Mouse (Mus musculus): ENCODE results near the gene Nox3.
A peak's percentile ranks its signal among the peaks of the same experiment; 100 is the strongest.

The Nox3 gene

GRCm38 (mm10) chr17:3696161-3696560, at the start of gene Nox3:
Nox3 (minus strand) TSS chr17:3696261.
- DNase-seq = no peak

GRCm38 (mm10) chr17:3744402-3744801, 48.3 kb upstream of the Nox3 start:
- DNase-seq = no peak

- DNase-seq = no peak
Measured at GRCm38 (mm10) chr17:3736936-3737335, 40.9 kb upstream of the Nox3 start.

- DNase-seq = no peak
Measured at GRCm38 (mm10) chr17:3734286-3734685, 38.2 kb upstream of the Nox3 start.

GRCm38 (mm10) chr17:3705350-3705930, 9.4 kb upstream of the Nox3 start:
- DNase-seq = no peak

- no peak for DNase-seq
Measured at GRCm38 (mm10) chr17:3702320-3702719, 6.3 kb upstream of the Nox3 start.

DNA sequence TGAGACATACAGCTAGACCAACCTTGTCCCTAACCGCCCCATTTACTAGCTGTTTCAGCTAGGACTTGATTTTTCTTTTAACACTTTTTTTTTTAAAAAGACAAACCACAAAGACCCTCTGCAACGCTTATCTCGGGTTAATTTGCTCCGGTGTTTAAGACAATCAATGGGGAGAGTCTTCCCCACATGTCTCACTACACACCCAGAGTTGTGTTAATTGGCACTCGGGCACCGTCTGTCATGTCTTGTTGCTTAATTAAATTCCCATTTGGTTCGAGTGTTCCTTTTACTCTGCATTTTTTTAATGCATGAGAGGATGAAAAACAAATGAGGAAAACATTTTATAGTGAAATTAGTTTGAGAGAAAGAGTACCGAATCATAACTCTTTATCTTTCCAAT, 3.2 kb downstream of the Nox3 start:
- no peak for DNase-seq

DNA sequence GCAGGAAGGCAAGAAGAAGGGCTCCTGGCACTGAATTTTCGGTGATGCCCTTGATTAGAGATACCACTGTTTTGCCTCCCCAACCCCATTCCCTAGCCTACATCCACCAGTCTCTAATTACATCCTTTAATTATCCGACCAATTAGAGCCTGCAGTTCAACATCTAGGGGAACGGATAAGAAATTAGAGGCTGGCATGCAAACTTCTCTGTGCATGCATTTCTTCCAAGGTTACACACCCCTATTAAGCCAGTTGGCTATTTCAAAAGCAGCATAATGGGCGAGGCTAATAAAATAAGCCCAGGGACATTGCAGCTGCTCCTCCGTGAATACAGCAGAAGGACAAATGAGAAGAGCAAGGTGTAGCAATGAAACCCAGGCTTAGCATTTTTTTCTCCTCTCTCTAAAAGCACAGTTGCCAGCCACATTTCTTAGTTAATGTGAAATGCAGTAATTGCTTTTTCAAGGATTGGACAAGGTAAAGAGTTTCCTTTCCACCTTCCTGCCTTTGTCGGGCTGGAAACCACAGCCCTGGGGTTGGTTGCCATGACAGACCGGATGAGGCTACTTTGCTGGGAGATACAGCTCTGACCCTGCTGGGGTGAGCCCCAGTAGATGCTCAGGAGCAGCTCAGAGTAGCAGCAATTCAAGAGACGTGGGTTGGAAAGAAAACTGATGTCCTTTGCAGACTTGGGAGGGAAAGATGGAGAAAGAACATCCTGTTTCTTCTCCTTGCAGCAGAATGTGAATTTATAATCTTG, 5.4 kb downstream of the Nox3 start:
- DNase-seq = no peak

GRCm38 (mm10) chr17:3683662-3684061, 12.4 kb downstream of the Nox3 start:
- DNase-seq = no peak

- no peak for DNase-seq
Measured at GRCm38 (mm10) chr17:3669226-3669625, 26.8 kb downstream of the Nox3 start.

DNA sequence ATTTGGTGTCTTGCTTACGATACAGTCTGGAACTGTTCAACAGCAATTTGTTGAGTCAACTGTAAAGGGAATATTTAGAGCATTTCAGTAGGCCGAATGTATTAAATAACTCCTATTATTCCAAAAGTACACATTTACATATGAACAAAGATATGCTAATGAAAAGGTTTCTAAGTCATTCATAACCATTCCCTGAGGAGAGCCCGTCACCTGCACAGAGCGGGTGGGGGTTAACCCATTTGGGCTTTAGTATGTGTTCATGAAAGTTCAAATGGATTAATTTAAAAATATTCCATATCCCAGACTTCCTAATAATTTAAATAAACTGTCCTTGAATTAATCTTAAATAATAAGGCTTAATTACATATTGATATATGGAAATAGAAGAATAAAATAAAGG, 28.8 kb downstream of the Nox3 start:
- DNase-seq = no peak

- no peak for DNase-seq
Measured at GRCm38 (mm10) chr17:3665321-3665720, 30.7 kb downstream of the Nox3 start.

- no peak for DNase-seq
Measured at GRCm38 (mm10) chr17:3659497-3659896, 36.6 kb downstream of the Nox3 start.

- DNase-seq = no peak
Measured at GRCm38 (mm10) chr17:3650377-3650776, 45.7 kb downstream of the Nox3 start.

GRCm38 (mm10) chr17:3643582-3643981, 52.5 kb downstream of the Nox3 start:
- no peak for DNase-seq

DNA sequence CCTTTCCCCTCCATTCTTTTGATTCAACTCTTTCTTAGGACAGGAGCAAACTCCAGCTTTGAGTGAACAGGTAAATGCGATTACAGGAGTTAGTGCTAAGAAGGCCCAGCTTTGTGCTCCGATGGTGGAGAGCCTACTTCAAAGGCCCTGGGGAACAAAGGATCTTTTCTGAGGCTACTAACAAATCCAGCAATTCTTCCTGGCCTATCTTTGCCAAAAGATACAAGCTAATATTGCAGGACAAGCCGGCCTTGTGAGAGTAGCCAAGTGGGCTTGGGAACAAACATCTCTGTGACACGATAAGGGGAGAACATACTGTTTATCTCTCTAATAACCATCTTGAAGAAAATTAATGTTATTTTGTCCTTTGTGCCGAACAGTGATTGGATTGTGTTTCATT, 54.6 kb downstream of the Nox3 start:
- DNase-seq = no peak

- DNase-seq = no peak
Measured at GRCm38 (mm10) chr17:3638757-3639156, 57.3 kb downstream of the Nox3 start.

DNA sequence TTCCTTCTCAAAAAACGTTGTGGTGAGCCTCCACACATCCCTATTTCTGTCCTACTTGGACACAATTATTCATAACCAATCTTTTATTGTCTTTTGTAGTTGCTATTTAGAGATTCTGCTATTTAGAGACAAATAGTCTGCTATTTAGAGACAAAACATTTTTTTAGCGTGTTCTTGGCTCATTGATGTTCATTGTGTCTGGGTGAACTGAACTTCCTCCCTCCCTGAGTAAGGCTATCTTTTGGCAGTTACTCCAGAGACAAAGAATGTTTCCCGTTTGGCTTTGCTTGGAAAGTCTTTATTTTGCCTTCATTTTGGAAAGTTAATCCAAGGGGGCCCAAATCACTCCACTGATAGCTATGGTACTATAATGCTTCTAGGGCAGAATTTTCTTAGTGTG, 63.6 kb downstream of the Nox3 start:
- DNase-seq = peak in 1 of 2 experiments; percentile 26

DNA sequence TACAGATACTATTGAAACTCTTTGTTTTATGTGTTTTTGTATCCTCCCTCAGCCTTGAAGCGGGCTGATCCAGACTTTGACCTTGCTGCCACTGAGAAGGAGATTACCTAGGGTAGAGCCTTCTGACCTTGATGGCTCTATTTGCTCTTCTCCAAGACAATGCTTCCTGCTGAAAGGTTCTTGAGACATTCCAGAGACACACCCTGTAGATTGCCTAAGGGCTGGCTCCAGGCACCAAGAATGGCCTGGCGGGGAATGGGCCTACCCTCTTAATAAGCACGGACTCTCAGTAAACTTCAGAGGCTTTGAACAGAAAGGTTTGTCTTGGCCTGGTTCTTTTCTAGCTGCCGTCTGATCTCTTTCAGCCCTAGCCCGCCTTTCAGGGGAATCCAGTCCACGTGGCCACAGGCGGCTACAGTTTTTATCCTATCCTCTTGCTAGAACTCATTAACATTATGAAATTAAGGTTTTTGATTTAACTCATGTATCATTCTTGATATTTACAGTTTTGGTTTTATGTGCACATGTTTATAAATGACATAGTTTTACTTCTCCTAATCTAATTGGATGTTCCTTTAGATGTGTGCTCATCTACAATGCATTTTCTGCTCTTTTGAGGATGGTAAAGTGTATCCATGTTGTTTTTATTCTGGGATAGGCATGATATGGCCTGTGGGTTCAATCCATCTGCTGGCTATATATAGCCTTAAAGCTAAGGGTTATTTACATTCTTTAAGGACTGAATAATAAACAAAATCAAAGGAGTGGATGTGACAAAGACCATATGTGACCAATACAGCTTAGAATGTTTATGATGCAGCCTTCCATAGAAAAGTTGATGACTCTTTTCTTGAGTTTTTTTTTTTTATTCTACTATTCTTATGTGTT, 79.5 kb downstream of the Nox3 start:
- DNase-seq = no peak

GRCm38 (mm10) chr17:3615553-3615952, 80.5 kb downstream of the Nox3 start:
- DNase-seq = no peak

DNA sequence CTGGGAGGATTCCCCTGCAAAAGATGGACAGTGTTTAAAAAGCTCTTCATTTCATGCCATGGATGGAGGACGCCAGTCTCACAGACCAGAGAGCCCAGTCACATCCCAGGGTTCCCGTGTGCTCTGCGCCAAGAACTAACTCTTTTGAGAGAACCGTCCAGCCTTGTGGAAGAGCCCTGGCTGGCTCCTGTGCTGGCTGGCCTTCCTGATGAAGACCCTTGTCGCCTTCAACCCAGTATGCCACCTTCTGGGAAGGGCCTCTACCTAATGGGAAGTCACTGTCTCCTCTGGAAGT, 84.3 kb downstream of the Nox3 start:
- DNase-seq = no peak

DNA sequence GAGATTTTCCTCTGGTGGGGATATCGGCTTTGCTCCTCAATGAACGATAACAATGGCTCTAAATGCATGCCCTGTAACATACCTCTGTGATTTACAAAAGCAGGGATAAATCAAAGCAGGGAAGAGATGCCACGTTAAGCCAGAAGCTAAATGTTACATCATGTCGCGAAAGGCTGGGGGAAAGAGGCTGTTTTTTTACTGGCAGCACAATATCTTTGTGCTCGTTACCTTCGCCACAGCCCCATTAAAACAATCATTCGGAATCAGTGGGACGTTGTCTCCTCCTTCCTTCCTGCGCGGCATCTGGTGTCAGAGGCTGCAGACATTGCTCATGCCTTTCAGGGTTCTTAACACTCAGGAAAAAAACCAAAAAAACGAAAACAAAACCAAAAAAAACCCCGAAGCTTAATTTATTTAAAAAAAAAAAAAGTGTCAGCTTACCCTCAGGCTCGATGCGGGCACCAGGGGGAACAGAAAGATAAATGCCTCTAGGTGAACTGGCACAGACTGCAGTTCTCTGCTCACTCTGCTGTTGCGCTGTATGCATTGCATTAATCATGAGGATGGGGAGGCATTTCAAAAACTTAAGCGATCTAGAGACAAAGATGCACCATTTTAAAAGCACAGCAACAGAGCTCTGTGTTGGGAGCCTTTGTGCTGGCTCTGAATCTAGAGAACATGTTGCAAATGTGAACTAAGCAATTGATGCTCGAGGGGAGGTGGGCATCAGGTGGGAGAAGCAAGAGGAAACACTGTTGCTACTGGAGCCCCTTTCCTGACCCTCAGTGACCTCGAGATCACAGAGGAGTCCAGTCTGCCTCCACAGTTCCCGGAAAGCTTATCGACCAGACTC, 84.9 kb downstream of the Nox3 start:
- no peak for DNase-seq

- no peak for DNase-seq
Measured at GRCm38 (mm10) chr17:3610307-3610754, 85.7 kb downstream of the Nox3 start.

All from kidney, adult 8-10 months (tissue).